Mouse (Mus musculus) heart, adult 9 months (tissue): ENCODE measurements around the gene Gm14459.
"Not testable (repeated sequence)": the region's sequence is repeated elsewhere in the genome, so short reads cannot be mapped to it uniquely, and the experiment has no call there.

Experiments
- DNase-seq, 2 experiments: peaks; one replicate each; pipeline ENCODE4 v3.0.0; 2022; ENCODE audit warnings: low spot score in 2 of 2

Gene Gm14459

DNA sequence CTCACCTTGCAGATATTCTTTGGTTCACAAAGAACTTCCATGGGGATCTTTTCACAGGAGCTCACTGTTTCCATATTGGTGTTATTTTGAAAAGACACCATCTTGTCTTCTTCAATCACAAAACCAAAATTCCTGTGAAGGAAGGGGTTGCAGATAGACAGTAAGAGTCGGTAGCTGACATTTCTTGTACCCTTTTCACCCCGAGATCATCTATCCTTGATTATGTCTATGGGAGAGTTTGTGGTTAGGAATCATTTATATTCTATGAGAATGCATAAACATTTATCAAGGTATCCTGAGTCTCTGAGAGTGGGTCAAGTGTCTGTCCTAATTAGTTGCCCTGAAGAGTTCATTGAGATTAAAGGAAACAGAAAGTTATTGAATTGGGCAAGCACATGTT is at the start of gene Gm14459:
Gene Gm14459 (minus strand): TSS at position 101 of the 400 bp plus-strand sequence.
- no peak for DNase-seq

DNA sequence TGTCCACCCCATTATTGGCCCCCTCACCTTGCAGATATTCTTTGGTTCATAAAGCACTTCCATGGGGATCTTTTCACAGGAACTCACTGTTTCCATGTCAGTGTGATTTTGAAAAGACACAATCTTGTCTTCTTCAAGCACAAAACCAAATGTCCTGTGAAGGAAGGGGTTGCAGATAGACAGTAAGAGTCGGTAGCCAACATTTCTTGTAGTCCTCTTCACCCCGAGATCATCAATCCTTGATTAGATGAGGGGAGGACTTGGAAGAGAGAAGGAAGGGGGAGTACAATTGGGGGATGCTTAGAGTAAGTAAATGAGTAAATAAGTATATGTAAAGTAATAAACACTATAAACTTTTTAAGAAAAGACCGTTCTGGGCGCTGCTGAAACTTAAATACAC is 23.4 kb upstream of the Gm14459 start, which contains the start of gene Ssxb6:
Gene Ssxb6 (minus strand): TSS at position 101 of the 400 bp plus-strand sequence.
- not testable (repeated sequence) for DNase-seq
